Mouse (Mus musculus) lung, embryonic 14.5 days (tissue): Measurements from ENCODE around the gene Naglu. TPM values are rescaled to one million over a fixed set of nuclear protein-coding genes. Genes with fewer than 3 reads are reported as not detected.
A peak's percentile ranks its signal among the peaks of the same experiment; 100 is the strongest.

Experiments used
- ATAC-seq: fragments of 200-750 bp; cut with Nextera tagmentation; 2 replicates; pipeline ENCODE4 v1.8.0; 2017; ENCODE audit warnings: mild to moderate bottlenecking, moderate TSS enrichment, moderate library complexity; ENCODE audit not compliant: insufficient read depth
- DNase-seq: peaks from one replicate; pipeline ENCODE4 v3.0.0-alpha.2; 2015
- H3K27ac ChIP-seq: fragments of 300-500 bp; sonication (generic); 2 replicates; pipeline ENCODE4 v1.5.1; 2014; ENCODE audit warnings: low read depth, mild to moderate bottlenecking, moderate library complexity
- H3K27me3 ChIP-seq: fragments of 300-500 bp; sonication (generic); 2 replicates; pipeline ENCODE4 v1.6.1; 2014; ENCODE audit warnings: low read length, control low read depth; ENCODE audit not compliant: insufficient read depth
- H3K36me3 ChIP-seq: fragments of 300-500 bp; sonication (generic); 2 replicates; pipeline ENCODE4 v1.6.1; 2014; ENCODE audit warnings: control low read depth; ENCODE audit not compliant: insufficient read depth
- H3K4me1 ChIP-seq: fragments of 300-500 bp; sonication (generic); 2 replicates; pipeline ENCODE4 v1.6.1; 2014; ENCODE audit warnings: antibody characterized with exemption, control low read depth; ENCODE audit not compliant: insufficient read depth
- H3K4me2 ChIP-seq: fragments of 300-500 bp; sonication (generic); 2 replicates; pipeline ENCODE4 v1.6.1; 2014; ENCODE audit warnings: mild to moderate bottlenecking
- H3K4me3 ChIP-seq: fragments of 300-500 bp; sonication (generic); 2 replicates; pipeline ENCODE4 v1.5.1; 2014; ENCODE audit warnings: low read depth, low read length
- H3K9ac ChIP-seq: fragments of 300-500 bp; sonication (generic); 2 replicates; pipeline ENCODE4 v1.6.1; 2014
- H3K9me3 ChIP-seq: fragments of 300-500 bp; sonication (generic); 2 replicates; pipeline ENCODE4 v1.6.1; 2016; ENCODE audit warnings: low read depth, low read length, control low read depth
- CTCF ChIP-seq: IDR thresholded peaks from 2 replicates; pipeline ENCODE4 v1.5.1; 2016; ENCODE audit warnings: antibody characterized with exemption, low read depth
- WGBS: fragments of 180-500 bp; shearing (Covaris S2); extraction: QIAGEN DNeasy Blood & Tissue Kit; methylation state at CpG from one replicate; pipeline ENCODE4 v1.1.7; 2014; 5-methylcytosine and 5-hydroxymethylcytosine counted together
- polyA plus RNA-seq: library from polyadenylated mRNA; unstranded; fragments of >200 nt; fragmentation: Nextera tagmentation; extraction: Ambion mirVana; gene quantifications from 2 replicates; pipeline ENCODE4 v1.2.1, GENCODE M21; 2014

Naglu gene
- polyA plus RNA-seq, 1 experiment from 2014 or later, result 13.2 TPM

DNA sequence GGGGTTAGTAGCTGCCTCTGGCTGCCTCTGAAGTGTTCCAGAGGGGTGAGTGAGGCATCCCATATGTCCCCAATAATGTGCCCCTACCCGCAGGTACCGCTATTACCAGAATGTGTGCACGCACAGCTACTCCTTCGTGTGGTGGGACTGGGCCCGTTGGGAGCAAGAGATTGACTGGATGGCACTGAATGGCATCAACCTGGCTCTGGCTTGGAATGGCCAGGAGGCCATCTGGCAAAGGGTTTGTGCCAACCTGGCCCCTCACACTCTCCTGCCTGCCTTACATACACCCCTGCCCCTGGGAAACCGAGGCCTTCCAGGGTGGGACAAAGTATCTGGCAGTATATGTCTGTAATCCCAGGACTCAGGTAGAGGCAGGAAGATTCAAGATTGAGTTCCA, 1.2 kb downstream of the Naglu start:
- Histone ChIP-seq H3K9me3 (no peaks in the 10 kb centered on the region), H3K4me3 (peak overlapping the region; percentile 78), H3K36me3 (no peaks in the 10 kb centered on the region), H3K9ac (no peak overlapping the region), H3K27me3 (peaks cover 7% of the 10 kb centered on the region; the same call in 1 of the 2 replicates), H3K4me2 (peak overlapping the region; percentile 99), H3K27ac (no peak overlapping the region), H3K4me1 (peaks cover 11% of the 10 kb centered on the region; the same call in 1 of the 2 replicates)
- DNase-seq, result no peak
- WGBS, result 76% methylated on average over 6 of the region's 6 CpGs
- no peak for ATAC-seq
- no peak for TF ChIP-seq CTCF

DNA sequence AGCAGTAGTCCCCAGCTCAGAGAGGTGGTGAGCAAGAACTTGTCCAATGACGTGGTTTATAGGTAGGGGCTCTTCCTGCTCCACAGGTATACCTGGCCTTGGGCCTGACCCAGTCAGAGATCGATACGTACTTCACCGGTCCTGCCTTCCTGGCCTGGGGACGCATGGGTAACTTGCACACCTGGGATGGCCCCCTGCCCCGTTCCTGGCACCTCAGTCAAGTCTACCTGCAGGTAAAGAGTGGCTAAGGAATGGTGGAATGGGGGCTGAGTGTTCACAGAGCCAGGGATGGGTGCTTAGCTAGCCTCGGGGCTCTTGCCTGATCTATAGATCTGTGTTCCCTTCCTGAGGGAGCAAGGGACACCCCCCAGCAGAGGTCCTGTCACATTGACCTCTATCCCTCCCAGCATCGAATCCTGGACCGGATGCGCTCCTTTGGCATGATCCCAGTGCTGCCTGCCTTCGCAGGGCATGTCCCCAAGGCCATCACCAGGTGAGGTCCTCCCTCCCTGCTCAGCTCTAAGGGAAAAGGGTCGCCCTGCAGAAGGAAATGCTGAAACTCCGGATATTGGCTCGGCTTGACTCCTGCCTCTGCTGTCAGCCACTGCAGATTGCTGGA, 2.1 kb downstream of the Naglu start:
- no peak for TF ChIP-seq CTCF
- ATAC-seq, result no peak
- Histone ChIP-seq H3K27me3 (peaks cover 7% of the 10 kb centered on the region; the same call in 1 of the 2 replicates), H3K27ac (no peak overlapping the region), H3K4me2 (no peak overlapping the region), H3K4me3 (no peak overlapping the region), H3K9me3 (no peaks in the 10 kb centered on the region), H3K9ac (no peak overlapping the region), H3K36me3 (no peaks in the 10 kb centered on the region), H3K4me1 (peaks cover 8% of the 10 kb centered on the region; the same call in 1 of the 2 replicates)
- DNase-seq, result no peak
- 69% methylated on average over 14 of the region's 14 CpGs for WGBS

DNA sequence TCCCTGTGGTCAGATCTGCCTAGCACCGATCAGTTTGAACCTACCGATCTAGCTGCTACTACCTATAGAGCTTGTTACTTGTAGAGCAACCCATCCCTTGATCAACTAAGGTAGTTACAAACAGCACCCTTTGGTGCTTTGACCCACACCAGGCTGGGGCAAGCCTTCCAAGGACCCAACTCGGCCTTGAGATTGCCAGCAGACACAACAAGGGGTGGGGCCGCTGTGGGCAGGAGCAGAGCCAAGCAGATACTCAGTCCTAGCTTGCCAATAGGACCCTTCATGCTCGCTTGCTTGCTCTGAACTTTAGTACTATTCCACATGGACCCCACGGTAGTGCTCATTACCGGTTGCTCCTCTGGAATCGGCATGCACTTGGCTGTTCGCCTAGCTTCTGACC, 8.3 kb downstream of the Naglu start, which contains the start of gene Hsd17b1:
Gene Hsd17b1 (plus strand): TSS at position 291 of the 400 bp plus-strand sequence.
- no peak within 1 kb of the TSS for H3K4me3 ChIP-seq
- no peak within 1 kb of the TSS for H3K27ac ChIP-seq
- 0 out of 2 replicates have a peak, but pooled peaks cover 6% of the 10 kb centered on the region for H3K4me1 ChIP-seq
- H3K4me2 ChIP-seq, result no peak within 1 kb of the TSS
- ATAC-seq, result no peak
- no peak within 1 kb of the TSS for H3K9ac ChIP-seq
- DNase-seq, result no peak
- H3K9me3 ChIP-seq, result no peaks in the 10 kb centered on the region
- TF ChIP-seq CTCF, result no peak
- 67% methylated on average over 9 of the region's 9 CpGs for WGBS
- peaks cover 44% of the 10 kb centered on the region for H3K27me3 ChIP-seq
- H3K36me3 ChIP-seq, result no peaks in the 10 kb centered on the region

DNA sequence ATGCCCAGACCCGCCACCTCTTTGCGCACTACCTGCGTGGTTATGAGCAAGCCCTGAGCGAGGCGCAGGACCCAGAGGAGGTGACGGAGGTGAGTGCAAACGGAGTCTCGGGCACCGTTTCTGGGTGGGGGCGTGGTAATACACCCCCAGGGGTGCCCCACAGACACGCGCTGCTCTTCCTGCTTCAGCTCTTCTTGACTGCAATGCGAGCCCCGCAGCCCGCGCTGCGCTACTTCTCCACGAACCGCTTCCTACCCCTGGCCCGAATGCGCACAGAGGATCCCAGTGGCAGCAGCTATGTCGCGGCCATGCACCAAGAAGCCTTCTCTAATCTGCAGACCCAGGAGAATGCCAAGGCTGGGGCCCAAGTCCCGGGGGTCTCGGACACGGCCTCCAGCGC, 9.9 kb downstream of the Naglu start:
- Histone ChIP-seq H3K4me3 (peak overlapping the region; percentile 8; the same call in 1 of the 2 replicates), H3K9me3 (no peaks in the 10 kb centered on the region), H3K4me1 (peaks cover 6% of the 10 kb centered on the region; the same call in 1 of the 2 replicates), H3K9ac (no peak overlapping the region), H3K27ac (no peak overlapping the region), H3K36me3 (peaks cover 3% of the 10 kb centered on the region; the same call in 1 of the 2 replicates), H3K4me2 (peak overlapping the region; percentile 21; the same call in 1 of the 2 replicates), H3K27me3 (peaks cover 44% of the 10 kb centered on the region)
- 4% methylated on average over 27 of the region's 27 CpGs for WGBS
- ATAC-seq (no peak), DNase-seq (no peak)
- no peak for TF ChIP-seq CTCF

DNA sequence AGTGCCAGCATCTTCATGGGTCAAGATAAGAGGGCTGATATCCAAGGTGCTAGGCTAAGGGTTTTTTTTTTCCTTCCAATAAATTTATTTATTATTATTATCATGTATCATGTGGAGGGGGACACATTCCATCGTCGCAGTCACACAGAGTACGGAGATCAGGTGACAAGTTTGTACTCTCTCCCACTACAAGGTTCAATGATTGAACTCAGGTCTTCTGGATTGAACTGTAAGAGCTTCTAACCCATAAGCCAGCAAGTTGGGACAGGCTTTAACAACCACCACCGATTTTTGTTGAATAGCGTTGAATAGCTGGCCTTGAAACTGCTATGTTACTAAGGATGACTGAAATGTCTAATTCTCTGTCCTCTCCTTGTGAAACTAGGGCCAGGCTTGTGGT, 10.6 kb downstream of the Naglu start:
- H3K4me2 ChIP-seq, result no peak overlapping the region
- DNase-seq, result no peak
- H3K9ac ChIP-seq, result no peak overlapping the region
- no peak for TF ChIP-seq CTCF
- H3K27me3 ChIP-seq, result peaks cover 44% of the 10 kb centered on the region
- peaks cover 6% of the 10 kb centered on the region; the same call in 1 of the 2 replicates for H3K36me3 ChIP-seq
- H3K9me3 ChIP-seq, result no peaks in the 10 kb centered on the region
- H3K27ac ChIP-seq, result no peak overlapping the region
- H3K4me3 ChIP-seq, result no peak overlapping the region; the same call in 1 of the 2 replicates
- H3K4me1 ChIP-seq, result peaks cover 6% of the 10 kb centered on the region; the same call in 1 of the 2 replicates
- 68% methylated on average over 5 of the region's 5 CpGs for WGBS
- ATAC-seq, result no peak

DNA sequence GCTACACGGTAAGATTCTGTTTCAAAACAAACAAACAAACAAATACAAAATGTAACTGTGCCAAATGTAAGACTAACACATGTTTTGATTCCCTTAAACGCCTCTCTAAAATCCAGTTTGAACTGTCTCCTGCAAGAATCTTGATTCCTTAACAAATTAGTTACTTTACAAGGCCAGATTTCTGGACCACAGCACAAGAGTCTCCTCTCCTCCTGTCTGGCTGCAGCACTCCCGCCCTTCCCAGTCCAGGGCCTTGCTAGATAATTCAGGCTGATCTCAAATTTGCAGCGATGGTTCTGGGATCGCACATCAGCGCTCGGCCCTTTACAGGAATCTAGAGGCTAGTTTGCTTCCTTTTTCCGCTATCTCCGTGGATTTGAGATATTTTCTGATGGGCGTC, 11.8 kb downstream of the Naglu start:
- peaks cover 10% of the 10 kb centered on the region; the same call in 1 of the 2 replicates for H3K4me1 ChIP-seq
- peak overlapping the region; percentile 98 for H3K4me2 ChIP-seq
- TF ChIP-seq CTCF, result no peak
- H3K9ac ChIP-seq, result peak overlapping the region; percentile 87
- 4% methylated on average over 10 of the region's 10 CpGs for WGBS
- peak overlapping the region; percentile 79 for H3K27ac ChIP-seq
- H3K4me3 ChIP-seq, result peak overlapping the region; percentile 83
- H3K9me3 ChIP-seq, result no peaks in the 10 kb centered on the region
- H3K36me3 ChIP-seq, result peaks cover 12% of the 10 kb centered on the region; the same call in 1 of the 2 replicates
- ATAC-seq, result no peak
- DNase-seq, result no peak
- peaks cover 44% of the 10 kb centered on the region for H3K27me3 ChIP-seq

DNA sequence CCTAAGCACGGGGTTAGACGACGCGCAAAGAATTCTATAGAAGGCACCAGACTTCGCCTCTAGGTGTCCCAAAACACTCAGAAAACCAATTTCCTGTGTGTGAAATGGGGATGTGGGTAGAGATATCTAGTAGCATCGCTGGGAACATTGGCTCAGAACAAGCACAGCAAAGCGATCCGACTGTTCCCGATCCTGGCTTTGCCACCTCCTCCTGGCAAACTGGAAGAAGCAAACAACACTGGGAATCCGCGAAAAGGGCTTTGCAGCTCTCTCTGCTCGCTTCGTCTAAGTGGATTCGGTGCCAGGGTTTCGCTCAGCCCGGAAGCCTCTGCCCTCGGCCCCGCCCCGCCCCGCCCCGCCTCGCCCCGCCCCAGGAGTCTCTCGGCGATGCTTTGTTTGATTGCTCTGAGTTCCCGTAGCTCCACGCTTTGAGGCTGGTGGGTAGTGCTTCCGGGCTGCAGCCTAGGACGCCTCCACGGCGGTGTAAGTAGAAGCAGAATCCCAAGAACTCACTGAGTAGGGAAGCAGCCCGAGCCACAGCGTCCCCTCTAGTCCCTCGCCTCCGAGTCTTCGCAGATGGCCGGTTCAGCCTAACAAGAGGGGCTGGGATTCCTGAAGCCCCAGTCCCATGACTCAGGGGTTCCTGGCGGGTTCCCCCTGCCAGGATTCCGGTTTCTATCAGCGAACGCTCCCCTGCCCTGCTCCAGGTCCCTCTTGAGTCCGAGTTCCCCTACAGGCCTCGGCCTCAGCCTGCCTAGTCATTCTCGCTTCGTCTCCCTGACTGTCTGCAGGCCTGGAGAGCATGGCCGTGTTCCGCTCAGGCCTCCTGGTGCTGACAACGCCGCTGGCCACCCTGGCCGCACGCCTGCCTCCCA, 12.6 kb downstream of the Naglu start, which contains the start of gene Coasy:
Gene Coasy (plus strand): TSS at position 358 of the 875 bp plus-strand sequence.
- peak; percentile 94 for DNase-seq
- Histone ChIP-seq H3K36me3 (peaks cover 12% of the 10 kb centered on the region; the same call in 1 of the 2 replicates), H3K27ac (peak within 1 kb of the TSS; percentile 93), H3K4me2 (peak within 1 kb of the TSS; percentile 98), H3K9ac (peak within 1 kb of the TSS; percentile 87), H3K4me1 (peaks cover 10% of the 10 kb centered on the region; the same call in 1 of the 2 replicates), H3K9me3 (no peaks in the 10 kb centered on the region), H3K4me3 (peak within 1 kb of the TSS; percentile 83), H3K27me3 (peaks cover 44% of the 10 kb centered on the region)
- peak; percentile 62 for TF ChIP-seq CTCF
- peak; percentile 88 for ATAC-seq
- under 1% methylated on average over 51 of the region's 51 CpGs for WGBS
